Mouse (Mus musculus) olfactory bulb, adult 2 months (tissue): ENCODE measurements at regions not wholly inside any gene's neighbourhood (a gene's known extent, or its start where the extent isn't known, plus 50 kb on each side); places are given as distances from the start of the nearest gene placed in this dataset.

Source experiments
- CTCF ChIP-seq: fragments of 200-500 bp; IDR thresholded peaks from 2 replicates; pipeline ENCODE4 v1.5.1; 2012; ENCODE audit warnings: low read depth, mild to moderate bottlenecking, low read length, moderate library complexity; ENCODE audit not compliant: insufficient read depth
- POLR2A ChIP-seq: fragments of 200-500 bp; IDR thresholded peaks from 2 replicates; pipeline ENCODE4 v1.6.1; 2012; ENCODE audit warnings: mild to moderate bottlenecking, low read depth, low read length, moderate library complexity; ENCODE audit not compliant: insufficient read depth

- no peak for TF ChIP-seq CTCF
- no peak for TF ChIP-seq POLR2A
Observed at GRCm38 (mm10) chr9:61510217-61510893, 138.2 kb downstream of the Tle3 start.
